Mouse (Mus musculus) gonadal fat pad, adult 2 months (tissue): ENCODE data around the gene Cd3eap. TPM values are rescaled to one million over a fixed set of nuclear protein-coding genes. Genes with fewer than 3 reads are reported as not detected.

Source experiments
- DNase-seq: peaks from one replicate; pipeline ENCODE4 v3.0.0-alpha.2; 2012; ENCODE audit warnings: low read depth
- polyA plus RNA-seq: library from polyadenylated mRNA; depleted of rRNA; stranded (reverse); fragments of >200 nt; gene quantifications from 2 replicates; pipeline ENCODE4 v1.2.3, GENCODE M21; 2012

Cd3eap gene
- polyA plus RNA-seq, 1 experiment: 4.5 TPM

GRCm38 (mm10) chr7:19361720-19362119 is 2.4 kb upstream of the Cd3eap start:
- DNase-seq: no peak

- no peak for DNase-seq
Observed at GRCm38 (mm10) chr7:19360944-19361343, 1.7 kb upstream of the Cd3eap start.

GRCm38 (mm10) chr7:19359892-19360641 is 784 bp upstream of the Cd3eap start:
- no peak for DNase-seq

GRCm38 (mm10) chr7:19358634-19359033 is 649 bp downstream of the Cd3eap start:
- no peak for DNase-seq

GRCm38 (mm10) chr7:19357381-19358375 is 1.6 kb downstream of the Cd3eap start:
- DNase-seq: no peak

GRCm38 (mm10) chr7:19356311-19356710 is 3.0 kb downstream of the Cd3eap start:
- DNase-seq: no peak

GRCm38 (mm10) chr7:19354991-19355390 is 4.3 kb downstream of the Cd3eap start:
- DNase-seq: no peak

GRCm38 (mm10) chr7:19350221-19350620 is 9.1 kb downstream of the Cd3eap start:
- no peak for DNase-seq

GRCm38 (mm10) chr7:19349188-19349915 is 9.9 kb downstream of the Cd3eap start:
- no peak for DNase-seq

GRCm38 (mm10) chr7:19344938-19345471 is 14.3 kb downstream of the Cd3eap start:
- DNase-seq: no peak

- no peak for DNase-seq
Observed at GRCm38 (mm10) chr7:19344237-19344847, 14.9 kb downstream of the Cd3eap start, which contains the start of gene Ercc1. Gene Ercc1, plus strand, starts transcription at chr7:19344778.

- no peak for DNase-seq
Observed at GRCm38 (mm10) chr7:19343210-19343808, 16.0 kb downstream of the Cd3eap start.

GRCm38 (mm10) chr7:19342481-19343027 is 16.7 kb downstream of the Cd3eap start:
- no peak for DNase-seq

GRCm38 (mm10) chr7:19341761-19342409 is 17.4 kb downstream of the Cd3eap start:
- no peak for DNase-seq

GRCm38 (mm10) chr7:19341250-19341649 is 18.0 kb downstream of the Cd3eap start:
- DNase-seq: no peak

GRCm38 (mm10) chr7:19338596-19338995 is 20.7 kb downstream of the Cd3eap start:
- no peak for DNase-seq

- DNase-seq: no peak
Observed at GRCm38 (mm10) chr7:19338060-19338459, 21.2 kb downstream of the Cd3eap start.

GRCm38 (mm10) chr7:19337122-19337521 is 22.2 kb downstream of the Cd3eap start:
- DNase-seq: no peak

GRCm38 (mm10) chr7:19335583-19335982 is 23.7 kb downstream of the Cd3eap start:
- no peak for DNase-seq
